ENCODE assay signal across 16 mouse cellular contexts in the genomic region with DNA sequence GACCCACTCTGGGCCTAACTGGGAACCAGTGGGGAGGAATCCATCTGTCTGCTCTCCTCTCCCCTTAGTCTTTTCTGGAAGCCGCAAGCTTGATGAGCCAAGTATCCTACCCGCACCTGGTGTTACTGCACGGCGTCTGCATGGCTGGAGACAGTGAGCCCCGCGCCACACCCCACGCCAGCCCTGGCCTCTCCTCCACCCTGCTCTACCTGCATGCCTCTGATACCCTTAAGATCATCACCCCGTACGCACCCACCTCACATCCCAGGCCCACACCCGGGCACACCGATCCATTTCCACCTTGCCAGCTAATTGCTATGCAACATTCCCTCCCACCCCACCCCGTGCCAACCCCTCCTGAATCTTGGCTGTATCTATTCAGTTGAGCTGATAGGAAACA. TPM values are rescaled to one million over a fixed set of nuclear protein-coding genes. Genes with fewer than 3 reads are reported as not detected.
"Had no signal": no experiment of that assay in that cellular context is flagged by ENCODE, and none has a peak within 500 bp of the region (broad histone marks: within the 10 kb centered on the region; RNA-seq: fewer than 3 reads in every experiment).

No protein-coding gene starts in this region.

- DNase-seq: heart, postnatal 10 days; heart, postnatal 14 days; heart, postnatal 36 days; heart, postnatal 4 days; kidney, adult 11 months; kidney, adult 18-20 months; kidney, adult 2 months; kidney, adult 8-10 months; kidney, adult 9 months; kidney, postnatal 10 days; kidney, postnatal 14 days; kidney, postnatal 36 days; kidney, postnatal 4 days; layer of hippocampus, adult 9-11 months; layer of hippocampus, postnatal 36 days had no signal

RNA-seq across cellular contexts. Expression of a gene that starts 6.2 kb away (rescaled TPM):
- total RNA-seq: hindbrain, postnatal 0 days had no signal
